Mouse (Mus musculus): Measurements from ENCODE around the gene 1700037C18Rik. TPM values are rescaled to one million over a fixed set of nuclear protein-coding genes. Genes with fewer than 3 reads are reported as not detected.

The 1700037C18Rik gene
- polyA plus RNA-seq (2015; fragmentation: Nextera tagmentation; extraction: Ambion mirVana), result 6.0 and 8.3 TPM in 2 replicates

DNA sequence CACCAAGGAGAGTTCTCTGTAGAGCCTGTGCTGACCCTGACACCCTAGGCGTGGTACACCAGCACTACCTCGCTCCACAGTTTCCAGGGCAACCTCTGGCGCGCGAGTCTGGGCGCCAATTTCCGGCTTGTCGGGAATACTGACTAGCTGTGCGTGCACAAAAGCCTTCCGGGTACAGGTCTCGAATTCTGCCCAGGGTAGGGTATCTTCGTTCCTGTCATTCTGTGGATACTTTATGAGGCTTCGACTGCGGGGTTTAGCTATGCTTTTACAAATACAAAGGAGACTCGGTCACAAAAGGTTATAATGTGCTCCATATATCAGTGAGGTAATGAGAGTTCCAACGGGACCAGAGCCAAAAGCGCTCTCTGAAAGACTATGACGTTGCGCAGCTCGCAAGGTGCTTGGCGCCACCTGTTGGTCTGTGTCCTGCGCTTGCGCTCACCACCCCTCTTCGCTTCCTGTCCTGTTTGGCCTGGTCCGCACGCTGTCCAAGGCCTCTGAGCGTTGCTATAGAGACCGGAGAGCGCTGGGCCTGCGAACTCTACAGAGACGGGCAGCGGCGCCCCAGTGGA lies at the start of gene 1700037C18Rik, which contains the start of gene Cluap1:
TSS of gene 1700037C18Rik (minus strand) at position 153 of the 575 bp plus-strand sequence.
TSS of gene Cluap1 (plus strand) at position 265 of the 575 bp plus-strand sequence.
- Histone ChIP-seq H3K27me3 (no peaks in the 10 kb centered on the region), H3K36me3 (peaks cover 53% of the 10 kb centered on the region), H3K27ac (peak within 1 kb of the TSS; percentile 66), H3K9me3 (no peaks in the 10 kb centered on the region), H3K4me2 (peak within 1 kb of the TSS; percentile 75), H3K4me1 (peaks cover 5% of the 10 kb centered on the region; the same call in 1 of the 2 replicates), H3K9ac (peak within 1 kb of the TSS; percentile 86), H3K4me3 (peak within 1 kb of the TSS; percentile 71)
- 2% methylated on average over 33 of the region's 33 CpGs for WGBS
- peak; percentile 90 for ATAC-seq (ENCODE audit: insufficient number of reproducible peaks, insufficient read depth, low FRiP score, low TSS enrichment, low read depth)

DNA sequence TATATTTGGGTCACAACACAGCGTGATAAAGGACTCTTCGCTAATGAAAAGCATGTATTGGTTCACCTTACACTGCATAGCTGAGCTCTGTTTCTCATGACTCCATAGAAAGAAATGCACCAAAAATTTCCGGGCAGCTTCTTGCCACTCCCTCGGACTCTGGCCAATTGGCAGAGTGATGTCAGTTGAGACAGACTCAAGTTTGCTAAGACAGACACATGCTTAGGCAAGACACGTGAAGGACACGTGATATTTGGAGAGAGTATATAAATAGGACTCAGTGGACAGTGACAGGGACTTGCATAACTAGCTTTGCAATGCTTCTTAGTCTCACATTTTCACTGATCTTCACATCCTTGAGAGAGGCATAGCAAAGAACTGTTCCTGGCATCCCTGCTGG lies 47.9 kb upstream of the 1700037C18Rik start:
- ATAC-seq (ENCODE audit: insufficient number of reproducible peaks, insufficient read depth, low FRiP score, low TSS enrichment, low read depth), result no peak
- Histone ChIP-seq H3K27ac (no peak overlapping the region), H3K9me3 (no peaks in the 10 kb centered on the region), H3K4me2 (no peak overlapping the region), H3K4me1 (0 out of 2 replicates have a peak, but pooled peaks cover 5% of the 10 kb centered on the region), H3K36me3 (no peaks in the 10 kb centered on the region), H3K9ac (no peak overlapping the region), H3K4me3 (no peak overlapping the region), H3K27me3 (no peaks in the 10 kb centered on the region)
- WGBS, result 83% methylated on average over 6 of the region's 6 CpGs

- Histone ChIP-seq H3K36me3 (peaks cover 6% of the 10 kb centered on the region; the same call in 1 of the 2 replicates), H3K4me2 (no peak overlapping the region), H3K9me3 (no peaks in the 10 kb centered on the region), H3K9ac (no peak overlapping the region), H3K27me3 (no peaks in the 10 kb centered on the region), H3K4me3 (no peak overlapping the region), H3K4me1 (no peaks in the 10 kb centered on the region), H3K27ac (no peak overlapping the region)
- no peak for ATAC-seq (ENCODE audit: insufficient number of reproducible peaks, insufficient read depth, low FRiP score, low TSS enrichment, low read depth)
- WGBS, result 87% methylated on average over 1 of the region's 1 CpGs
These were observed 42.7 kb upstream of the 1700037C18Rik start for GRCm38 (mm10) chr16:3951141-3951540.

GRCm38 (mm10) chr16:3934701-3935100 lies 26.2 kb upstream of the 1700037C18Rik start:
- no peak overlapping the region for H3K4me3 ChIP-seq
- no peaks in the 10 kb centered on the region for H3K9me3 ChIP-seq
- H3K4me2 ChIP-seq, result no peak overlapping the region
- no peaks in the 10 kb centered on the region for H3K4me1 ChIP-seq
- no peak for ATAC-seq (ENCODE audit: insufficient number of reproducible peaks, insufficient read depth, low FRiP score, low TSS enrichment, low read depth)
- no peaks in the 10 kb centered on the region for H3K27me3 ChIP-seq
- H3K9ac ChIP-seq, result no peak overlapping the region
- peaks cover 88% of the 10 kb centered on the region for H3K36me3 ChIP-seq
- 88% methylated on average over 4 of the region's 4 CpGs for WGBS
- no peak overlapping the region for H3K27ac ChIP-seq

- H3K4me2 ChIP-seq, result no peak overlapping the region
These were observed 25.6 kb upstream of the 1700037C18Rik start for GRCm38 (mm10) chr16:3934091-3934490.

GRCm38 (mm10) chr16:3933536-3933935 lies 25.0 kb upstream of the 1700037C18Rik start:
- Histone ChIP-seq H3K4me3 (no peak overlapping the region), H3K4me1 (no peaks in the 10 kb centered on the region), H3K9ac (no peak overlapping the region), H3K4me2 (no peak overlapping the region), H3K27me3 (no peaks in the 10 kb centered on the region), H3K27ac (no peak overlapping the region), H3K36me3 (peaks cover 89% of the 10 kb centered on the region), H3K9me3 (no peaks in the 10 kb centered on the region)
- 89% methylated on average over 6 of the region's 6 CpGs for WGBS
- no peak for ATAC-seq (ENCODE audit: insufficient number of reproducible peaks, insufficient read depth, low FRiP score, low TSS enrichment, low read depth)

More at GRCm38 (mm10) chr16:3934091-3934490, 25.6 kb upstream of the 1700037C18Rik start:
- no peaks in the 10 kb centered on the region for H3K9me3 ChIP-seq
- H3K36me3 ChIP-seq, result peaks cover 91% of the 10 kb centered on the region
- no peaks in the 10 kb centered on the region for H3K4me1 ChIP-seq
- ATAC-seq (ENCODE audit: insufficient number of reproducible peaks, insufficient read depth, low FRiP score, low TSS enrichment, low read depth), result no peak
- H3K27ac ChIP-seq, result no peak overlapping the region
- 98% methylated on average over 1 of the region's 1 CpGs for whole genome bisulfite sequencing
- H3K4me3 ChIP-seq, result no peak overlapping the region
- no peak overlapping the region for H3K9ac ChIP-seq
- no peaks in the 10 kb centered on the region for H3K27me3 ChIP-seq

DNA sequence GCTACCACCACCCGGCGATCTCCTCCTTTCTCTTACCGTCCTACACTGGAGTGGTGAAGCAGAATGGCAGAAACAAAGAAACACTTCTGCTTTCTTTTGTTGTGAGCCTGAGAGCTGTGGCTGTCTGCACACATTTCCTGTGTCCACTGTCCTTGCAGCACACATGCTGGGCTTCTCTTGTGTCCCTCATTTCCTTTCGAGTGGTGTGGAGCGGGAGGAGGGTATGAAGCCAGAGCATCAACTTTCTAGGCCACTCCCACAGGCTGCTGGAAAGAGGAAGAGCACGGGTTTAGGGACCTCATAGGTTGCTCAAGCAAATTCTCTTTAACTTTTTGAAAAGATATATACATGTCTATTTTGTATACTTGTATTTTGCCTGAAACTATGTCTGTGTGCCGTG lies 20.7 kb upstream of the 1700037C18Rik start:
- no peak overlapping the region for H3K4me3 ChIP-seq
- no peak overlapping the region for H3K4me2 ChIP-seq
- H3K9ac ChIP-seq, result no peak overlapping the region
- peaks cover 5% of the 10 kb centered on the region; the same call in 1 of the 2 replicates for H3K4me1 ChIP-seq
- H3K36me3 ChIP-seq, result peaks cover 80% of the 10 kb centered on the region
- WGBS, result 77% methylated on average over 7 of the region's 7 CpGs
- no peaks in the 10 kb centered on the region for H3K27me3 ChIP-seq
- H3K27ac ChIP-seq, result no peak overlapping the region
- no peak for ATAC-seq (ENCODE audit: insufficient number of reproducible peaks, insufficient read depth, low FRiP score, low TSS enrichment, low read depth)
- 0 out of 2 replicates have a peak, but pooled peaks cover 4% of the 10 kb centered on the region for H3K9me3 ChIP-seq

DNA sequence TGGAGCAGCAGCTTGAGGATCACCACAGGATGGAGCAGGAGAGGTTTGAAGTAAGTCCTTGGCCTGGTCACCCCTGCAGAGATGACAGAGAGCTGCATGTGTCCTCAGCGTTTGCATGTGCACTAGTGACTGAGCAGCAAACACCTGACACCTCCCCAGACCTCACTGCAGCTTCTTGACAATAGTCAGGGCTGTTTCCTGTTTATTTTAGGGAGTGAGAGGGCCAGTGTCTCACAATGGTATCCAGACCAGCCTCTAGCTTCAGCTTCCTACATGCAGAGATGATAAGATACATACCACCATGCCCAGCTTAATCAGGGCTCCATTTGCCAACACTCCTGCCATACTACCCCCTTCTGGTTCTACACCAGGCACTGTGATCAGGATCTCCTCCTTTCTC lies 20.1 kb upstream of the 1700037C18Rik start:
- Histone ChIP-seq H3K27ac (no peak overlapping the region), H3K4me3 (no peak overlapping the region), H3K4me1 (peaks cover 9% of the 10 kb centered on the region), H3K4me2 (no peak overlapping the region), H3K9me3 (0 out of 2 replicates have a peak, but pooled peaks cover 4% of the 10 kb centered on the region), H3K27me3 (no peaks in the 10 kb centered on the region), H3K9ac (no peak overlapping the region), H3K36me3 (peaks cover 80% of the 10 kb centered on the region)
- 72% methylated on average over 1 of the region's 1 CpGs for WGBS
- ATAC-seq (ENCODE audit: insufficient number of reproducible peaks, insufficient read depth, low FRiP score, low TSS enrichment, low read depth), result no peak

GRCm38 (mm10) chr16:3923966-3924365 lies 15.5 kb upstream of the 1700037C18Rik start:
- 0 out of 2 replicates have a peak, but pooled peaks cover 4% of the 10 kb centered on the region for H3K9me3 ChIP-seq
- H3K36me3 ChIP-seq, result peaks cover 72% of the 10 kb centered on the region
- no peaks in the 10 kb centered on the region for H3K27me3 ChIP-seq
- WGBS, result 15% methylated on average over 4 of the region's 4 CpGs
- peak overlapping the region; percentile 92 for H3K27ac ChIP-seq
- H3K4me3 ChIP-seq, result no peak overlapping the region
- H3K9ac ChIP-seq, result no peak overlapping the region
- peaks cover 17% of the 10 kb centered on the region for H3K4me1 ChIP-seq
- ATAC-seq (ENCODE audit: insufficient number of reproducible peaks, insufficient read depth, low FRiP score, low TSS enrichment, low read depth), result peak; percentile 86
- H3K4me2 ChIP-seq, result no peak overlapping the region

- Histone ChIP-seq H3K4me3 (no peak overlapping the region), H3K27ac (peak overlapping the region; percentile 92), H3K36me3 (peaks cover 74% of the 10 kb centered on the region), H3K4me1 (peaks cover 17% of the 10 kb centered on the region), H3K9ac (no peak overlapping the region), H3K4me2 (no peak overlapping the region), H3K9me3 (0 out of 2 replicates have a peak, but pooled peaks cover 4% of the 10 kb centered on the region), H3K27me3 (no peaks in the 10 kb centered on the region)
- no peak for ATAC-seq (ENCODE audit: insufficient number of reproducible peaks, insufficient read depth, low FRiP score, low TSS enrichment, low read depth)
- 55% methylated on average over 3 of the region's 3 CpGs for WGBS
These were observed 15.0 kb upstream of the 1700037C18Rik start for GRCm38 (mm10) chr16:3923515-3923914.

DNA sequence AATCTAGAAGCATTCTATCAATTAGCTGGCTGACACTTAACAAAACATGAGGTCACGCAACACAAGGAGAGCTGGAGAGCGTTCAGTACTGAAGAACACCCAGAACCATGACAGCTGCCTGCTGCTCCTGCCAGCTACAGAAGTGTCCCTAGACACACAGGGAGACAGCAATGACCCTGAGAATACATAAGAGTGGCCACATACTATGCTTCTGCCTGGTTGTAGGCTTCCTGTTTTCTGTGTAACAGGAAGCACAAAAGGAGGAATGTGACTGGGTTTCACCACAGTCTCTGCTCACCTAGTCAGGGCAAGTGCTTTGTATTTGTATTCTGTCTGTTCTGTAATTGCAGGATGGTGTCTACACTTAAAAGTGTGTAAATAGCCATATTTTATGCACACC lies 12.3 kb upstream of the 1700037C18Rik start:
- Histone ChIP-seq H3K36me3 (peaks cover 80% of the 10 kb centered on the region), H3K4me3 (no peak overlapping the region)
- WGBS, result 95% methylated on average over 2 of the region's 2 CpGs

DNA sequence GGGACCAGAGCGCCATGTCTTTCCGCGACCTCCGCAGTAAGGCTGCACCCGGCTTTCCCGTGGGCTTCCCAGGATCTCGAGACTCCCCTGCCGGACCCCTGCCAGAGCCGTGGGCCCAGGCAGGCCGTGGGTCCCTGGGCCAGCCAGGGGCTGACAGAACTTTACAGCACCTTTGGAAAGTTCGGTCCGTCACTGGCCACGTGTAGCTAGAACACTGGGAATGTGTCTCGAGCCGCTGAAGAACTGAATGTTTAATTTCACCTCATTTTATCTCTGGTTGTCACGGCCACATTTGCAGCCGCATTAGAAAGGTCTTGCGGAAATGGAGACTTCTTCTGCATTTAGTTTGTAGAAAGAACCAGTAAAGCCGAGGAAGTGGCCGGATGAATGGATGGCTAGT lies 629 bp upstream of the 1700037C18Rik start:
- Histone ChIP-seq H3K4me3 (peak overlapping the region; percentile 71), H3K4me2 (peak overlapping the region; percentile 75), H3K4me1 (peaks cover 5% of the 10 kb centered on the region; the same call in 1 of the 2 replicates), H3K9me3 (no peaks in the 10 kb centered on the region), H3K36me3 (peaks cover 52% of the 10 kb centered on the region), H3K9ac (peak overlapping the region; percentile 86), H3K27me3 (no peaks in the 10 kb centered on the region), H3K27ac (peak overlapping the region; percentile 66)
- WGBS, result 7% methylated on average over 20 of the region's 20 CpGs
- ATAC-seq (ENCODE audit: insufficient number of reproducible peaks, insufficient read depth, low FRiP score, low TSS enrichment, low read depth), result no peak

More for the DNA sequence above, 12.3 kb upstream of the 1700037C18Rik start:
- peaks cover 17% of the 10 kb centered on the region for H3K4me1 ChIP-seq
- no peaks in the 10 kb centered on the region for H3K27me3 ChIP-seq
- H3K9me3 ChIP-seq, result 0 out of 2 replicates have a peak, but pooled peaks cover 4% of the 10 kb centered on the region
- no peak overlapping the region for H3K9ac ChIP-seq
- ATAC-seq (ENCODE audit: insufficient number of reproducible peaks, insufficient read depth, low FRiP score, low TSS enrichment, low read depth), result no peak
- no peak overlapping the region for H3K27ac ChIP-seq
- H3K4me2 ChIP-seq, result no peak overlapping the region
